Mouse (Mus musculus) brain, embryonic 14.5 days (tissue): ENCODE results near the gene A730009L09Rik. TPM values are rescaled to one million over a fixed set of nuclear protein-coding genes. Genes with fewer than 3 reads are reported as not detected.

Experiments
- DNase-seq: peaks from one replicate; pipeline ENCODE4 v3.0.0-alpha.2; 2011; ENCODE audit warnings: low read depth
- CTCF ChIP-seq: fragments of 200-500 bp; IDR thresholded peaks from 2 replicates; pipeline ENCODE4 v1.5.1; 2012; ENCODE audit warnings: inconsistent platforms, mild to moderate bottlenecking, moderate library complexity, borderline replicate concordance; ENCODE audit not compliant: insufficient read depth, insufficient read length; ENCODE audit errors: extremely low read depth
- POLR2A ChIP-seq: fragments of 200-500 bp; IDR thresholded peaks from 2 replicates; pipeline ENCODE4 v1.6.1; 2012; ENCODE audit warnings: mild to moderate bottlenecking, inconsistent platforms, borderline replicate concordance; ENCODE audit not compliant: poor library complexity, insufficient read depth, insufficient read length, severe bottlenecking; ENCODE audit errors: extremely low read depth
- polyA plus RNA-seq: library from polyadenylated mRNA; depleted of rRNA; stranded (reverse); fragments of >200 nt; gene quantifications from 2 replicates; pipeline ENCODE4 v1.2.3, GENCODE M21; 2012

Gene A730009L09Rik
- polyA plus RNA-seq, 1 experiment: 0.04 TPM

- DNase-seq: no peak
- TF ChIP-seq CTCF (no peak), POLR2A (no peak)
Measured at GRCm38 (mm10) chr16:84507681-84508080, 7.2 kb upstream of the A730009L09Rik start.

- no peak for TF ChIP-seq POLR2A
- TF ChIP-seq CTCF: no peak
- no peak for DNase-seq
Measured at GRCm38 (mm10) chr16:84521975-84522635, 7.2 kb downstream of the A730009L09Rik start.

DNA sequence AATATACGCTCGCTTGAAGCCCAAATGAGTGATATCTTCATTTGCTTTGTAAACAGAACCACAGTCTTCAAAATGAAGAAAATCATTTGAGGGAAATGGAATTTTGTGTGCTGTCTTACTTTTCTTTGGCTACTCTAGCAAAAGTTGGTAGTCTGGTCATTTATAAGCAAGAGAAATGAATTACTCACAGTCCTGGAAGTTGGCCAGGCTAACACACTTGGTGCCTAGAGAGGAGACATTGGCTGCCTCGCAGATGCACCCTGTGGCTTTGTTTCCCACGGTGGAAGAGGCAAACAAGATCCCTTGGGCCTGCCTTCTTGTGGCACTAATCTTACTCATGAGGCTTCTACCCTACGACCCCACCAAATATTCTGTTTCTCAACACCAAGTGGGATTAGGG lies 8.1 kb downstream of the A730009L09Rik start:
- DNase-seq: no peak
- TF ChIP-seq POLR2A: no peak
- TF ChIP-seq CTCF: no peak

DNA sequence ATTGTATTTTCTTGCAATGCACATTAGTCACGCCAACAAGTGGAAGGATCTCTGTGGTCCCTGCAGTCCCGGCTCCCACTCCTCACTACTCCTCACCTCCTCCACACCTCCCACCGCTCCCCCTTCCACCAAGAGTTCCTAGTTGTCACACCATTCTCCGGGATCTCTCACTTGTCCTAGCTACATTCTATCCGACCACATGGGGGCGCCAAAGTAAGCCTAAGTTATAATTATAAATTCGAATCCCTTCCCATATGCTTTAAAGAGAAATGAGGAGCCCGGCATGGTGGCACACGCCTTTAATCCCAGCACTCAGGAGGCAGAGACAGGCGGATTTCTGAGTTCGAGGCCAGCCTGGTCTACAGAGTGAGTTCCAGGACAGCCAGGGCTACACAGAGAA lies 12.5 kb downstream of the A730009L09Rik start:
- peak; percentile 14 for DNase-seq
- no peak for TF ChIP-seq POLR2A
- TF ChIP-seq CTCF: peak; percentile 17; the same call in 1 of the 2 replicates

- TF ChIP-seq CTCF: no peak
- TF ChIP-seq POLR2A: no peak
- no peak for DNase-seq
Measured at GRCm38 (mm10) chr16:84532803-84533202, 17.9 kb downstream of the A730009L09Rik start.

GRCm38 (mm10) chr16:84546059-84546458 lies 31.1 kb downstream of the A730009L09Rik start:
- TF ChIP-seq CTCF (peak; percentile 21; the same call in 1 of the 2 replicates), POLR2A (no peak)
- no peak for DNase-seq

DNA sequence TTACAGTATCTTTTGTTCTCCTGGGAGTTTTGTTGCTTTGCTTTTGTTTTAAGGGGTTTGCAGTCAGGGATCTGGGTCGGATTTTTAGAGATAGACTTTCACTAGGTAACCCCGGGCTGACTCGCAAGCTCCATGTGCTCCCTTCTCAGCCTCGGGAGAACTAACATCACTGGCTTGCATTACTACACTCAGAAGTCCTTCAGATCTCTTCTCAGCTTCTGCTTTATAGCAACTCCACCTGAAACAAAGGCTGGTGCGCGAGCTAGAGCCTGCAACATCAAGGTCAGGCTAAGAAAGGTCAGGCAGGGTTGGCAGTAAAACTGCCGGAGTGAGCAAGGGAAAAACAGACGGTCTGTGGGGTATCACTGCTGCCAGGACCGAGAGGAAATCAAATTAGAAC lies 34.2 kb downstream of the A730009L09Rik start:
- no peak for DNase-seq
- TF ChIP-seq CTCF (no peak), POLR2A (no peak)

GRCm38 (mm10) chr16:84550445-84550844 lies 35.5 kb downstream of the A730009L09Rik start:
- DNase-seq: no peak
- TF ChIP-seq POLR2A (no peak), CTCF (peak; percentile 6; the same call in 1 of the 2 replicates)

DNA sequence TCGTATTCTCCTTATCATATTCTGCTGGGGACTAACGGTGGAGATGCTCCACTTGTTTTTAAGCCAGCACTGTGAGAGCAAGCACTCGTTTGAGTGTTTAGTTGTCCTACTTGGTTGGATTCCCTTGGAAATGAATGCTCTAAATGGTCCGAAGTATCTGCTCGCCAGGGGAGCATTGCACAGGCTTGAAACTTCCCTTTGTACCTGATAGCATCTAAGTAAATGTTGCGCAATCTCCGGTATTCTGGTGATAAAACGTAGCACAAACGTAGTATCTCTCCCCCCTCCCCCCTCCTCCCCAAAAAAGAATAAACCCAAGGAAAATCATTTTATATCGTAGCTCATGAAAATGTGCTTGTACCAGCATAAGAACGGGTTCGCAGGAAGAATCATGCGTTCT lies 39.1 kb downstream of the A730009L09Rik start:
- DNase-seq: no peak
- TF ChIP-seq CTCF (no peak), POLR2A (no peak)

- peak; percentile 42 for DNase-seq
- TF ChIP-seq POLR2A: no peak
- no peak for TF ChIP-seq CTCF
Measured at GRCm38 (mm10) chr16:84558113-84558917, 43.4 kb downstream of the A730009L09Rik start.

DNA sequence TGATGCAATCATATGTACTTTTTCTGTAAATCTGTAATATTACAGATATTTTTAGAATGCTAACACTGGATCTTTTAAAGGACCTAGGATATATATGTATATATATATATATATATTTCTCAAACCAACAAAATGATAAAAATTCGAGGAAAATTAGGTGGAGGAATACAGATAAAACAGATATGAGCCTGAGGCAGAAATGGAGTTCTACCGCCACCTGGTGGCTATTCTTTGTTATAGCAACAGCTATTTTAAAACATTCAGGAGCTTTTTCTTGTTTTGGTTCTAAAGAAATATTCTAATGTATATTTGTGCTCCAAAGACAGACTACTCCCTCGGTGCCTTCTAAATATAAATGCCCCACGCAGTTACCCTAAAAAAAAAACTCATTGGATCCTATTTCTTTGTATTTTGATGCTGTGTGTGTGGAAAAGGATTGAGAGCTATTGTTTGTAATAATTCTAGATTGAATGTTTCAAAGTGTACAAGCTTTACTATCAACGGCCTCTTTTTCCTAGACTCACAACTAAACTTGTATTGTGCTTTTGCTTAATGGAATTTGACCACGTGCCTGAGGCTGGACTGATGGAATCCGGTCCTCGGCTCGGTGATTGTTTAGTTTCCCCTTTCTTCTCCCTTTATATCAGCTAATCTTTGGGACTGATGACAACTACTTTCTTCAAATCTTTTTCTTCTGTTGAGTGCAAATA lies 44.8 kb downstream of the A730009L09Rik start:
- TF ChIP-seq POLR2A (no peak), CTCF (peak; percentile 26; the same call in 1 of the 2 replicates)
- peak; percentile 74 for DNase-seq
